Mouse (Mus musculus) forebrain, embryonic 12.5 days (tissue): ENCODE measurements around the gene Coro1c. TPM values are rescaled to one million over a fixed set of nuclear protein-coding genes. Genes with fewer than 3 reads are reported as not detected.

Experiments used
- ATAC-seq: fragments of 200-750 bp; cut with Nextera tagmentation; 2 replicates; pipeline ENCODE4 v1.8.0; 2017; ENCODE audit warnings: moderate TSS enrichment; ENCODE audit not compliant: low FRiP score
- H3K27ac ChIP-seq: fragments of 300-500 bp; sonication (generic); 2 replicates; pipeline ENCODE4 v1.5.1; 2016; ENCODE audit warnings: mild to moderate bottlenecking
- H3K27me3 ChIP-seq: fragments of 300-500 bp; sonication (generic); 2 replicates; pipeline ENCODE4 v1.6.1; 2016; ENCODE audit warnings: mild to moderate bottlenecking
- H3K36me3 ChIP-seq: fragments of 300-500 bp; sonication (generic); replicated peaks from 2 replicates; pipeline ENCODE4 v1.6.1; 2016; ENCODE audit warnings: mild to moderate bottlenecking
- H3K4me1 ChIP-seq: fragments of 300-500 bp; sonication (generic); 2 replicates; pipeline ENCODE4 v1.6.1; 2016
- H3K4me2 ChIP-seq: fragments of 300-500 bp; sonication (generic); 2 replicates; pipeline ENCODE4 v1.6.1; 2016; ENCODE audit warnings: mild to moderate bottlenecking, moderate library complexity
- H3K4me3 ChIP-seq: fragments of 300-500 bp; sonication (generic); replicated peaks from 2 replicates; pipeline ENCODE4 v1.5.1; 2016; ENCODE audit warnings: mild to moderate bottlenecking
- H3K9ac ChIP-seq: fragments of 300-500 bp; sonication (generic); 2 replicates; pipeline ENCODE4 v1.6.1; 2016; ENCODE audit warnings: mild to moderate bottlenecking
- H3K9me3 ChIP-seq: fragments of 300-500 bp; sonication (generic); 2 replicates; pipeline ENCODE4 v1.6.1; 2016
- WGBS: fragments of 180-500 bp; shearing (Covaris S2); methylation state at CpG from one replicate; pipeline ENCODE4 v1.1.7; 2016; 5-methylcytosine and 5-hydroxymethylcytosine counted together
- polyA plus RNA-seq: library from polyadenylated mRNA; unstranded; fragments of >200 nt; fragmentation: Nextera tagmentation; extraction: Ambion mirVana; gene quantifications from 2 replicates; pipeline ENCODE4 v1.2.1, GENCODE M21; 2016

The Coro1c gene
- polyA plus RNA-seq = 256 and 277 TPM in 2 replicates

GRCm38 (mm10) chr5:113908592-113909441 is at the start of gene Coro1c:
Coro1c (minus strand) TSS chr5:113908758.
- ATAC-seq = peak; percentile 87
- Histone ChIP-seq H3K27ac (peak within 1 kb of the TSS; percentile 99), H3K36me3 (no peaks in the 10 kb centered on the region), H3K9me3 (no peaks in the 10 kb centered on the region), H3K4me1 (peaks cover 48% of the 10 kb centered on the region), H3K4me2 (peak within 1 kb of the TSS; percentile 70), H3K9ac (peak within 1 kb of the TSS; percentile 98), H3K27me3 (no peaks in the 10 kb centered on the region), H3K4me3 (peak within 1 kb of the TSS; percentile 99)
- under 1% methylated on average over 48 of the region's 68 CpGs for WGBS

- 3% methylated on average over 4 of the region's 4 CpGs for WGBS
- no peak overlapping the region for H3K4me2 ChIP-seq
- H3K27ac ChIP-seq = no peak overlapping the region
- peaks cover 40% of the 10 kb centered on the region for H3K36me3 ChIP-seq
- H3K9me3 ChIP-seq = no peaks in the 10 kb centered on the region
- no peaks in the 10 kb centered on the region for H3K27me3 ChIP-seq
- H3K9ac ChIP-seq = no peak overlapping the region
- peak; percentile 53; the same call in 1 of the 2 replicates for ATAC-seq
- H3K4me1 ChIP-seq = peaks cover 5% of the 10 kb centered on the region
- no peak overlapping the region for H3K4me3 ChIP-seq
These were observed 48.0 kb upstream of the Coro1c start for GRCm38 (mm10) chr5:113956510-113956909.

GRCm38 (mm10) chr5:113955691-113956090 is 47.1 kb upstream of the Coro1c start:
- H3K36me3 ChIP-seq = peaks cover 43% of the 10 kb centered on the region
- no peak for ATAC-seq
- no peaks in the 10 kb centered on the region for H3K9me3 ChIP-seq
- no peak overlapping the region for H3K9ac ChIP-seq
- peaks cover 5% of the 10 kb centered on the region for H3K4me1 ChIP-seq
- no peak overlapping the region for H3K4me2 ChIP-seq
- no peak overlapping the region for H3K27ac ChIP-seq
- WGBS = 89% methylated on average over 8 of the region's 8 CpGs
- H3K27me3 ChIP-seq = no peaks in the 10 kb centered on the region
- H3K4me3 ChIP-seq = no peak overlapping the region

GRCm38 (mm10) chr5:113955281-113955680 is 46.7 kb upstream of the Coro1c start:
- H3K9ac ChIP-seq = no peak overlapping the region
- peaks cover 5% of the 10 kb centered on the region for H3K4me1 ChIP-seq
- no peaks in the 10 kb centered on the region for H3K27me3 ChIP-seq
- ATAC-seq = no peak
- no peak overlapping the region for H3K27ac ChIP-seq
- no peak overlapping the region for H3K4me2 ChIP-seq
- H3K4me3 ChIP-seq = no peak overlapping the region
- H3K36me3 ChIP-seq = peaks cover 44% of the 10 kb centered on the region
- no peaks in the 10 kb centered on the region for H3K9me3 ChIP-seq
- WGBS = 87% methylated on average over 5 of the region's 5 CpGs

- 14% methylated on average over 7 of the region's 7 CpGs for WGBS
- H3K36me3 ChIP-seq = peaks cover 52% of the 10 kb centered on the region
These were observed 45.9 kb upstream of the Coro1c start for GRCm38 (mm10) chr5:113954421-113954820.

GRCm38 (mm10) chr5:113952519-113952918 is 44.0 kb upstream of the Coro1c start:
- WGBS = 90% methylated on average over 10 of the region's 10 CpGs
- no peaks in the 10 kb centered on the region for H3K9me3 ChIP-seq

More at GRCm38 (mm10) chr5:113954421-113954820, 45.9 kb upstream of the Coro1c start:
- H3K27me3 ChIP-seq = no peaks in the 10 kb centered on the region
- no peaks in the 10 kb centered on the region for H3K9me3 ChIP-seq
- peaks cover 5% of the 10 kb centered on the region for H3K4me1 ChIP-seq
- no peak overlapping the region for H3K4me2 ChIP-seq
- peak; percentile 65 for ATAC-seq
- no peak overlapping the region for H3K9ac ChIP-seq
- no peak overlapping the region for H3K4me3 ChIP-seq
- no peak overlapping the region for H3K27ac ChIP-seq

GRCm38 (mm10) chr5:113951693-113952071 is 43.1 kb upstream of the Coro1c start:
- peaks cover 72% of the 10 kb centered on the region for H3K36me3 ChIP-seq
- H3K4me1 ChIP-seq = no peaks in the 10 kb centered on the region
- H3K4me2 ChIP-seq = no peak overlapping the region
- no peak for ATAC-seq
- WGBS = 92% methylated on average over 11 of the region's 11 CpGs
- no peaks in the 10 kb centered on the region for H3K9me3 ChIP-seq
- no peaks in the 10 kb centered on the region for H3K27me3 ChIP-seq
- no peak overlapping the region for H3K27ac ChIP-seq
- H3K4me3 ChIP-seq = no peak overlapping the region
- no peak overlapping the region for H3K9ac ChIP-seq

More at GRCm38 (mm10) chr5:113952519-113952918, 44.0 kb upstream of the Coro1c start:
- Histone ChIP-seq H3K9ac (no peak overlapping the region), H3K4me2 (no peak overlapping the region), H3K36me3 (peaks cover 69% of the 10 kb centered on the region), H3K27me3 (no peaks in the 10 kb centered on the region), H3K27ac (no peak overlapping the region), H3K4me3 (no peak overlapping the region), H3K4me1 (no peaks in the 10 kb centered on the region)
- ATAC-seq = no peak

GRCm38 (mm10) chr5:113950786-113951692 is 42.5 kb upstream of the Coro1c start:
- peak overlapping the region; percentile 68 for H3K27ac ChIP-seq

GRCm38 (mm10) chr5:113950133-113950532 is 41.6 kb upstream of the Coro1c start:
- H3K36me3 ChIP-seq = peaks cover 80% of the 10 kb centered on the region
- H3K27me3 ChIP-seq = no peaks in the 10 kb centered on the region
- 89% methylated on average over 17 of the region's 17 CpGs for WGBS
- H3K4me1 ChIP-seq = no peaks in the 10 kb centered on the region
- H3K4me2 ChIP-seq = no peak overlapping the region
- no peak overlapping the region for H3K9ac ChIP-seq
- no peak overlapping the region for H3K27ac ChIP-seq
- no peaks in the 10 kb centered on the region for H3K9me3 ChIP-seq
- no peak for ATAC-seq
- H3K4me3 ChIP-seq = no peak overlapping the region

More at GRCm38 (mm10) chr5:113950786-113951692, 42.5 kb upstream of the Coro1c start:
- Histone ChIP-seq H3K36me3 (peaks cover 79% of the 10 kb centered on the region), H3K27me3 (no peaks in the 10 kb centered on the region), H3K4me3 (no peak overlapping the region), H3K9me3 (no peaks in the 10 kb centered on the region), H3K4me2 (no peak overlapping the region), H3K4me1 (no peaks in the 10 kb centered on the region), H3K9ac (0 out of 2 replicates have a peak overlapping the region, but pooled peaks have one; percentile 2)
- no peak for ATAC-seq
- 83% methylated on average over 19 of the region's 19 CpGs for WGBS

GRCm38 (mm10) chr5:113947280-113947679 is 38.7 kb upstream of the Coro1c start:
- no peaks in the 10 kb centered on the region for H3K9me3 ChIP-seq
- peaks cover 7% of the 10 kb centered on the region for H3K4me1 ChIP-seq
- no peak overlapping the region for H3K4me3 ChIP-seq
- no peak overlapping the region for H3K4me2 ChIP-seq
- 63% methylated on average over 2 of the region's 2 CpGs for WGBS
- no peak for ATAC-seq
- peaks cover 91% of the 10 kb centered on the region for H3K36me3 ChIP-seq
- no peak overlapping the region for H3K27ac ChIP-seq
- H3K27me3 ChIP-seq = no peaks in the 10 kb centered on the region
- no peak overlapping the region for H3K9ac ChIP-seq

- H3K27ac ChIP-seq = no peak overlapping the region
- ATAC-seq = no peak
- H3K36me3 ChIP-seq = peaks cover 91% of the 10 kb centered on the region
- no peak overlapping the region for H3K4me2 ChIP-seq
- peaks cover 7% of the 10 kb centered on the region for H3K4me1 ChIP-seq
- no peaks in the 10 kb centered on the region for H3K9me3 ChIP-seq
- WGBS = 95% methylated on average over 6 of the region's 6 CpGs
- no peak overlapping the region for H3K4me3 ChIP-seq
- H3K27me3 ChIP-seq = no peaks in the 10 kb centered on the region
- H3K9ac ChIP-seq = no peak overlapping the region
These were observed 36.6 kb upstream of the Coro1c start for GRCm38 (mm10) chr5:113945126-113945525.

- Histone ChIP-seq H3K27me3 (no peaks in the 10 kb centered on the region), H3K9me3 (no peaks in the 10 kb centered on the region), H3K9ac (no peak overlapping the region), H3K36me3 (peaks cover 85% of the 10 kb centered on the region), H3K4me1 (peaks cover 13% of the 10 kb centered on the region), H3K27ac (peak overlapping the region; percentile 62), H3K4me3 (no peak overlapping the region), H3K4me2 (no peak overlapping the region)
- WGBS = 68% methylated on average over 12 of the region's 12 CpGs
- 0 out of 2 replicates have a peak, but pooled peaks have one; percentile 17 for ATAC-seq
These were observed 34.8 kb upstream of the Coro1c start for GRCm38 (mm10) chr5:113943328-113943727.
